Mouse (Mus musculus) heart, postnatal 0 days (tissue): Measurements from ENCODE around the gene Fstl1.

Experiments used
- CTCF ChIP-seq: IDR thresholded peaks from 2 replicates; pipeline ENCODE4 v1.5.1; 2016; ENCODE audit warnings: antibody characterized with exemption, control low read depth, low read depth
- EP300 ChIP-seq: IDR thresholded peaks from 2 replicates; pipeline ENCODE4 v1.6.1; 2016; ENCODE audit warnings: antibody characterized with exemption, low read depth

DNA sequence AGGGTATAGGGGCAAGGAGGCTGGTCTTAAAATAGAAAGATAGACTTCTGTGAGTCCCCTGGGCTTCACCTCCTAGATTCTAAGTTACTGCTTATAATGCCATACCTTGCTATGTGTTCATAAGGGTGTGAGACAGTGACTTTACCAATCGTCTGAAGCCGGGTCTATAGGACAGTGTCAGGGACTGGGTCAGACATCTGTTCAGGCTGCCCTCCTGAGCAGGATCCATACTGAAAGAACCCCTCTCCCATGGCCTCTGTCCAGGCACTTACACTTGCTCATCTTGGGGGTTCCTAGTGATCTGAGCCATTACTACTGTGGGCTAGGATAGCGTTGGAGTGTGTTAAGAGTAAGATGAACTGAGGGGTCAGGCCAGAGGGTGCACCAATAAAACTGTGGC, 49.6 kb downstream of the Fstl1 start:
- TF ChIP-seq CTCF, result no peak
- TF ChIP-seq EP300, result no peak
